Mouse (Mus musculus): Measurements from ENCODE around the gene Vpreb3.
"Not testable (repeated sequence)": the region's sequence is repeated elsewhere in the genome, so short reads cannot be mapped to it uniquely, and the experiment has no call there.

Vpreb3 gene

DNA sequence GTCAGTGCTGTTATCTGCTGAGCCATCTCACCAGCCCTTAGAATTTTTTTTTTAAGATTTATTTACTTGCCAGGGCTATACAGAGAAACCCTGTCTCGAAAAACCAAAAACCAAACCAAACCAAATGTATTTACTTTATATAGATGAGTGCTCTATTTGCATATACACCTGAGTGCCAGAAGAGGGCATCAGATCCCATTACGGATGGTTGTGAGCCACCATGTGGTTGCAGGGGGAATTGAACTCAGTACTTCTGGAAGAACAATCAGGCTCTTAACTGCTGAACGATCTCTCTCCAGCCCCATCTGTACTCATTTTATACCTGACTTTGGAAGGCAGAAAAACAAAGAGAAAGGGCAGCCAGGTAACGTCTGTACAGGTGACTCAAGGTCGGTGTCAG lies 32.4 kb downstream of the Vpreb3 start:
- no peak for DNase-seq (ENCODE audit: low read depth)

DNA sequence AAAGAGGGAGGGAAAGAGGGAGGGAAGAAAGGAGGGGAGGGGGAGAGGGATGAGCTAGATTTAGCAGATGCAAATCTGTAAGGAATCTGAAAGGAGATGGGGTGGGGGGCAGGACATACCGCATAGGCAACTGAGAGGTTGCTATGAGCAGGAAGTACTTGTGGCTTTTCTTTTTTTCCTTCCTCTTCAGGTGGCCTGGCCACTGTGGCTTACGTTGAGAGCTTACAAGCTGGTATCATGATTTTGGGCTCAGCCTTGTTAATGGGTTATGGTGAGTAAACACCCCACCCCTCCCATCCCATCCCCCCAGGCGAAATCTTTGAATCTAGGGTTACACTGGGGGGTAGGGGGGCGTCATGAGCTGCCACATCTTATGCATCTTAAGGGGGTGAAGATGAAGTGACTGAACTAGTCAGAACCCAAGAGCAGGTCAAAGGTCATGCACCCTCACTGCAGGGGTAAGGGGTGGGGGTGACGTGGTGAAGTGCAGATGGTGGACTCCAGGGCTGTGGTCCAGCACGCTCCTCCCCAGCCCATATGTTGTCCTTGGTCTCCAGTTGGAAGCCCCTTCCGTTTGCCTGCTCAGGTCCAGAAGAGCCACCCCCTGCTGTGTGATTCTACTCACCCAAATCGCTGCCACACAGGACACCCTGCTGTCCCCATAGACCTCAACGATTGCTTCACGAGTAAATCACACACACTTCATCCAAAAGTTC lies 35.4 kb downstream of the Vpreb3 start:
- DNase-seq (ENCODE audit: low read depth) = no peak

DNA sequence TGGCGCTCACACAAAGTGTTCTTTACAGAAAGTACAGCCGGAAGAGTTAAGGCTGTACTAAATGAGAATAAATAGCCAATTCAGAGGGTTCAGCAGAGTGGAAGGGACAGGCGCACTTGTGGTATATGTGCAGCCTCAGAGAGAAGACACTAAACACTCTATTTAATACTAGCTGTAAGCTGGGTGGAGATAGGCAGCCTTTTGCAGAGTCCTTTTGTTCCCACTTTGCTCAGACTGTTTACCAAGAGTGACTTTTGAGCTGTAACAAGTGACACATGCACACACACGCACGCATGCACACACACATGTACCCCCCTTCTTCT lies 35.9 kb downstream of the Vpreb3 start:
- no peak for DNase-seq (ENCODE audit: low read depth)

DNA sequence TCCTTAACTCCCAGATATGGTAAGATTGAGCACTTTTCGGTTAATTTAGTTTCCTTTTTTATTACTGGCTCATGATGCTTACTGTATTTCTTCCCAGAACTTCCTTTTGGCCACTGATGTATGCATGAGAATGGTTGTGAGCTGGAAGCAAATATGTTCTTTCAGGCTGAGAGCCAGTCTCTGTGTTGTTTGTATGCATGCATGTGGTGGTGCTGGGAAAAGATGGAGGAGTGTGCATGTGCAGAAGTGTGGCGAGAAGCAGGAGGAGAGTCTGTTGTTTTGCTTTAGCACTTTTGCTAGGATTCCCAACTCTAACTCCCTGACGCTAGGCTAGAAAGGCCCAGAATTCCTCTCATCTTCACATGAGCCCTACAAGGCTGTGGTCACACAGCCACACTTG lies 36.6 kb downstream of the Vpreb3 start:
- no peak for DNase-seq (ENCODE audit: low read depth)

DNA sequence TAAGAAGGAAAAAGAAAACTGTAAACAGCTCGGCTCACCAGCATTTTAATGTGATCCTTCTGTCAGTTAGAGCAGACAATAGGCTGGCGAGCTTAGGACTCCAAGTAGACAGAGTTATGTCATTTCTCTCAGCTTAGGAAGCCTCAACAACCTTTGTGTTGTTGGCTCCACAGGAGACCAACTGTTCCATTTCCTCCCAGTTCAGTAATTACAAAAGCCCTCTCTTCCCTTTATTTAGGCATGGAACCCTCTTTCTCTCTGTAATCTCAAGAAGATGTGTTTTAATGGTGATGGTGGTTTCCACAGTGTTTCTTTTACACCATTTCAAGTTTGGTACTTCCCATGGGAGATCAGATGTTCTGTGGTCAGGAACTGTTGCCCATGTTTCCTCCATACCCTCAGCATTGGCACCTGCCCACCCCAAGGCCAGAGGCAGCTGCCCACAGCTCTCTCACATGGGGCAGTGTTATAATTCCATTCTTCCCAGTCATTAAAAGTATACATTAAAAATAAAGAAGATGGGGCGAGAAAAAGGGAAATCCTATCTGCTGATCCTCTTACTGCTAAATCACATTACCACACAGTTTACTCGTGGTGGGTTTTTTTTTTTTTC lies 47.7 kb downstream of the Vpreb3 start:
- DNase-seq (ENCODE audit: low read depth) = no peak

DNA sequence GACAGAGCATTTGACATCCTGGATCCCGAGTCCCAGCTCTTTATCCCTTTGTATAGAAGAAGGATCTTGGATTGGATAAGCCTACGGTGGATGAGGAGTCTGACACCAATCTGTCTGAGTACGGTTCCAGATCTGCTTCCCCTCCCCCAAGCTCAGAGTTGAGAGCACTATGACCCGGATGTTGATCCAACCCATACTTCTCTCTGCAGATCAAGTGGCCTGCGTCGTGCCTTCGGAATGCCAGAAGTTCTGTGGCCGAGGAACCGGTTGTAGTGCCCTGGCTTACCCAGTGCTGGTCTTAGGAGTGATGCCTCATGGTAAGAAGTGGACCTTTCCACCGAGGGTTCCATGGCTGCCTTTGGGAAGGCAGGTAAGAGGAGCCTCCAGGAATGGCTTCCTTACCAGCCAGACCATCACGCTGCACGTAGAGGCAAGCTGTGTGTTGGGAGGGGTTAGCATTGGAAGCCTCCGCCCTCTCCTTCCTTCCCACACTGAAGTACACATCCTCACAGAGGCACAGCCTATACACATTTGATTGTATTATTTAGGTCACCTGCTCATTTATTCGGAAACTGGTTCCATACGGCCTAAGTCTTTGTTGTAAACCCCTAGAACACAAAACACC lies 50.9 kb downstream of the Vpreb3 start:
- DNase-seq (ENCODE audit: low read depth) = no peak

DNA sequence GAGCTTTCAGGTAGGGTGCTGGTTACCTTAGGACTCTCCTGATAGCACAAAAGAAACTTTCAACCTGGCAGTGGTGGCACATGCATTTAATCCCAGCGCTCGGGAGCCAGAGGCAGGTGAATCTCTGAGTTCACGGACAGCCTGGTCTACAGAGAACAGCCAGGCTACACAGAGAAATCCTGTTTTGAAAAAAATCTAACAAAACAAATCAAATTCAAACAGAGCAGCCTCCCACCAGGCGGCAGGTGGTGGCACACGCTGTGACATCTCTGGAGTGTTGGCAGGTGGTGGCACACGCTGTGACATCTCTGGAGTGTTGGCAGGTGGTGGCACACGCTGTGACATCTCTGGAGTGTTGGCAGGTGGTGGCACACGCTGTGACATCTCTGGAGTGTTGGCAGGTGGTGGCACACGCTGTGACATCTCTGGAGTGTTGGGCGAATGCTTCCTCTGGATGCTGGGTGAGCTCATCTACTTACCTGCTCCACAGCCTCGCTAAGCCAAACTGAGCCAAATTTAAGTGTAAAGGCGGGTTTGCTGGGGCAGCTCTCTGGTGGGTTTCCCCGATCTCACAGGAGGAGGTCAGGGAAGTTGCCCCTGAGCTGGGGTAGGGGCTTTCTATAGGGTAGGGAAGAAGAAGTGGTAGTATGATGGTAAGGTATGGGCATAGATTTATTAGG lies 51.8 kb downstream of the Vpreb3 start:
- DNase-seq (ENCODE audit: low read depth) = not testable (repeated sequence)

DNA sequence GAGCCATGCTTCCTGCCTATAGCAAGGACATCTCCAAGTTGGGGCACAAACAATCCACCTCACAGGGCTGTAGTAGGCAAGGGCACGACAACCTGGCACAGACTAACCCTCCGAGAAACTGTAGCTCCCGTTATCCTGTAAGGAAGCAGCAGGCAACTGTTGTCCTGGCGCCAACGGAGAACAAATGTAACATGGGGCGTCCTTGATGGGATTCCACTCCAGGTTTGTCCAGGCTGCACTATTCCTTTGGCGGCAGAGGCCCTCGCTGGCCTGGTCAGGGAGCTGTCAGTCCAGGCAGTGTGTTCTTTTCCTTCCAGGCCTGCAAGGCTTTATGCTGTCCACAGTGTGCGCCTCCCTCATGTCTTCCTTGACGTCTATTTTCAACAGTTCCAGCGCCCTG lies 52.6 kb downstream of the Vpreb3 start:
- no peak for DNase-seq (ENCODE audit: low read depth)

DNA sequence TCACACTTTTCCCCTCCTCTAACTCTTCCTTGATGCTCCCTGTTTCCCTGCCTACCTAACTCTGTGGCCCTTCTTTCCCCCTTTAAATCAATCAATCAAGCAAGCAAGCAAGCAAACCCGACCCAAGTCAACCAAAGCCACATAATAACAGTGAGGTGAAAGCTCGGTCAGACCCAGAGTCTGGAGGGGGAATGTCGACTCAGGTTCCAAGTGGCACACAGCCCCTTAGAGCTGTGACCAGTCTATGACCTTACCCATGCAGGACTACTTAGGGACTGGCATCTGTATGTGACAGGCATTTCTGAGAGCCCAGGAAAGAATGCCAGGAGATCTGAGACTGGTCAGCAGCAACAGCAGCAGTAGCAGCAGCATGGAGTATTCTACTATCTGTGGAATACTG lies 53.5 kb downstream of the Vpreb3 start:
- DNase-seq (ENCODE audit: low read depth) = no peak
